Mouse (Mus musculus): Measurements from ENCODE around the gene Gm28539.
A peak's percentile ranks its signal among the peaks of the same experiment; 100 is the strongest.
"Not testable (repeated sequence)": the region's sequence is repeated elsewhere in the genome, so short reads cannot be mapped to it uniquely, and the experiment has no call there.

Gm28539 gene

DNA sequence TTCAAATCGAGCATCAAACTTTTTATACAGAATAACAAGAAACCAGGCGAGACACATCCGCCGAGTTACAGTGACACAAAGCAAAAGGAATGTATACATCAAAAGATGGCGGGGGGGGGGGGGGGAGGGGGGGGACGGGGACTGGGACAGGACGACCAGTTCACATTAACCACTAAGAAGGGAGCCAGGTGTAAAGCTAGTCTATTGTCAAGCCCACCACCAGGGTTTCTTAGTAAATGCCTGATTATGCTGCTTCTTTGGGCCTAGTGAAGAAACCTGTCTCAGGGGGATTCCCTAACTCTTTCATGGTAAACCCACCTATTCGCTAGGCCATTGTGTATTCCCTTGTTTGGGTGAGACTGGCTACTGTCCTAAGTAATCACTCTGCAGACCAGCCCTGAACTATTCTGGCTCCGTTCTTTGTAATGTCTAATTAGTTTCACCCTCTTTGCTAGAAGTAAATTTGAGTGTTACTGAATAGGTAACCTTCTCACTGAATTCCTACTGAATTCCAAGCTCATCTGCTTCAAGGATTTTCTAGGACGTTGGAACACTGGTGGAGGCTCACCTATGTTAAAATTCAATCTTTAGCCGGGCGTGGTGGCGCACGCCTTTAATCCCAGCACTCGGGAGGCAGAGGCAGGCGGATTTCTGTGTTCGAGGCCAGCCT is 13.3 kb downstream of the Gm28539 start:
- DNase-seq (ENCODE audit: low spot score in 2 of 2): not testable (repeated sequence)

GRCm38 (mm10) chr16:18858551-18858950 is 22.2 kb downstream of the Gm28539 start:
- DNase-seq (ENCODE audit: low spot score in 2 of 2): peak in 1 of 2 experiments; percentile 24

GRCm38 (mm10) chr16:18860186-18860585 is 23.8 kb downstream of the Gm28539 start:
- DNase-seq (ENCODE audit: low spot score in 2 of 2): no peak

DNA sequence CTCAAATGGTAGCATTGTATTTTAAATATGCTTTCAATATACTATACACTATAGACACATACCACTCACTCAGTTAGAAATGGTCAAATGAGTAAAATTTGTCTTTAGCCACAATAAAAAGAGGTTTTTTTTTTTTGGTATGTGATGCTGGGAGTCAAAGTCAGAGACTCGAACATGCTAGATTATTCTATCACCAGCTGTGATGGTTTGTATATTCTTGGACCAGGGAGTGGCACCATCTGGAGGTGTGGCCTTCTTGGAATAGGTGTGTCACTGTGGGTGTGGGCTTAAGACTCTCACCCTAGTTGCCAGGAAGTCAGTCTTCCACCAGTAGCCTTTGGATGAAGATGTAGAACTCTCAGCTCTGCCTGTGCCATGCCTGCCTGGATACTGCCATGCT is 34.1 kb downstream of the Gm28539 start:
- DNase-seq (ENCODE audit: low spot score in 2 of 2): not testable (repeated sequence)

DNA sequence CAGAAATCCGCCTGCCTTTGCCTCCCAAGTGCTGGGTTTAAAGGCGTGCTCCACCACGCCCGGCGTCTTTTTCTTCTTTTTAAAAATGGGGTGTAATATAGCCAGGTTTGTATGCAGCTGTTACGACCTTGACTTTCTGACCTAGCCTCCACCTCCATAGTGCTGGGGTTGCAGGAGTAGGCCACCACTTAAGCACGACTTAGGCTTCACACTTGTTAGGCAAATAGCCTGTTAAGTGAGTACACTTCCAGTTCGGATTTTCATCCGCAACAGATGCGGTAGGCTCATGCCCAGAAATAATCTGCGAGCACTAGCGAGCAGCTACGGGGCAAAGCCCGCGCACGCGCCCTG is 39.7 kb downstream of the Gm28539 start:
- no peak for DNase-seq (ENCODE audit: low spot score in 2 of 2)

DNA sequence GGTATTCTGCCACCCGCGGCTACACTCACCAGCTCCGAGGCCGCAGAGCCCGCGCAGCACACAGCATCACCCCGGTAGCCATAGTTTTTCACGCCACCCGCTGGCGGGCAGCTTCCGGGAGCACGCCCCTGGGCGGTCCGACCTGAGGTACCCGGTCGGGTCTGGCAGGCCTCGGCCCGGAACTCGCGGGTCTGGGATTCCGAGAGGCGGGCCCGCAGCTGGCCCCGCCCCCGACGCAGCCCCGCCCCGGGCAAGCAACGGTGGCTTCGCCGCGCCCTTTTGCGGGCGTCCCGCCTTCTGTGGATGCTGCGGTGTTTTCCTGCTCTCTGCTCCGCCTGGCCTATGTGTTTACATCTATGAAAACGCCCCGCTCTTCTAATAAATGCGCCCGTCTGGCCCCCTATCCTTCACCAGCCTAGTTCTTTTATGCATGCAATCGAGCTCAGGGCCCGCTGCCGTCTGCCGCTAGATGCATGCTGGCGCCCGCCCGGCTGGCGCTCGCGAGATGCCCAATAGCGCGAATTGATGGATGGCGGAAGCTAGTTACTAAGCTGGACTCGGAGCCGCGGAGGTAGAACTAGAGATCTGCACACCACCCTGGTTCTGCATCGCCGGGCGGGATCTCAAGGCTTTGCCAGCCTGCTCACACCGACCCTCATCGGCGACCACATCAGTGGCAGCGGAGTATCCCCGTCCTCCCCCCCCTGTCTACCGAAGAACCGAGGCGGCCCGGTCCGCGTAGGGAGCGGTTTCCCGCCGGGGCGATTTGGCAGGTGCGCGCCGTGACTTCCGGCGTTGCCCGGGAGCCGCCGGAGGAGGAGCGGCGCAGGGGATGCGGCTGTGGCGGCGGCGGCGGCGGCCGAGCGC is 40.3 kb downstream of the Gm28539 start, which contains the start of the genes Mrpl40 and Hira:
Mrpl40 (minus strand) TSS at position 421 of the 867 bp plus-strand sequence.
Hira (plus strand) TSS at position 596 of the 867 bp plus-strand sequence.
- DNase-seq (ENCODE audit: low spot score in 2 of 2): peak; percentile 90 to 93

DNA sequence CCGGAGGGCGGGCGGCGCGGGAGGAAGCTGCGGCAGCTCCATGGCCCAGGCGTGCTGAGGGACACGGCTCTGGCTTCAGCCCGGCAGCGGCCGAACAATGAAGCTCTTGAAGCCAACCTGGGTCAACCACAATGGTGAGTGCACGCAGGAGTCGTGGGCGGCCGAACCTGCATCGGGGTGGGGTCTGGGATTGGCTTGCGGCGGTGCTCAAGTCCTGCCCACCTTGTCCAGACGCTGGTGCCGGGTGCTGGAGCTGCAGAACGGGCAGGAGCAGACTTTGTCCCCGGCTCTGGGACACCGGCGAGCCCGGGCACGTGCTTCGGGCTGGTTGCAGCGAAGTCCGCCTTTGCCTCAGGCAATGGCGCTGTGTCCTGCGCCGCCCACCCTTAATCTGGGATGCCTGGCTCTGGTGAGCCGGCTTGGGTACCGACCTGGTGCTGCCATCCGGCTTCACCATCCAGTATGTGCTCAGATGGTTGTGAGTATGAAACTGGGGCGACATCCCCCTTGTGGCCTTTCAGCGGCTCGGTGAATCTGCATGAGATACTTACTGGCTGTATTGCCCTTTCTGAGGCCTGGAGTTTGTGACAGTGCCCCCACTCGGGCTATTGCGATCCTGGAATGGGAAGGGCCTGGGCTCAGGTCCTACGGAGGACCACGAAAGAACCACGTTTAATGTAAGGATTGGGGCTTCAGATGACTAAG is 41.2 kb downstream of the Gm28539 start:
- DNase-seq (ENCODE audit: low spot score in 2 of 2): peak; percentile 50 to 55

DNA sequence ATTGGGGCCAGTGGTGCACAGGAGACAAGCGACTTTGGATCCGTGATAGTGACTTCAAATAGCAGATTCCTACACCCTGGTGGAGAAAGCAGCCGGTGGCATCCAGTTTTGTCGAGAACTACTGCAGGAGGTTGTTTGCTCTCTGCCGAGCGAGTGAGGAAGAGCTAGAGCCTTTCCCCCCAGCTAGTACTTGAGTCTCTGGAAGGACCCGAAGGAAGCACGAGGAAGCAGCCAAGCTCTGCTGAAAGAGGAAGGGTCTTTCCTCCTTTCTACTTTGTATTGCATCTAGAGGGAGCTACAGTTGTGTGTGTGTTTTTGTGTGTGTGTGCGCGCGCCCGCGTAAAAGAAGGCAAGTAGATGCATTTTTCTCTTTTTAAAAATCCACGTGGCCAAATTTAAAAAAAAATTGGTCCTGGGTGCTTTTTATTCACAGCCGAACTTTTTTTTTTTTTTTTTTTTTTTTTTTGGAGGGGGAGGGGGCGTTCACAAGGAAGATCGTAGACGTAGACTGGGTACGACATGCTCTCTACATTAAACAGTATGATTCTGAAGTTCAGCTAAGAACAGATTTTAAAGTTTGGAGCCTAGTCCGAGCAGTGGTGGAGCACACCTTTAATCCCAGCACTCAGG is 41.8 kb downstream of the Gm28539 start:
- peak; percentile 13 to 26 for DNase-seq (ENCODE audit: low spot score in 2 of 2)

GRCm38 (mm10) chr16:18884044-18884443 is 47.7 kb downstream of the Gm28539 start:
- DNase-seq (ENCODE audit: low spot score in 2 of 2): no peak

DNA sequence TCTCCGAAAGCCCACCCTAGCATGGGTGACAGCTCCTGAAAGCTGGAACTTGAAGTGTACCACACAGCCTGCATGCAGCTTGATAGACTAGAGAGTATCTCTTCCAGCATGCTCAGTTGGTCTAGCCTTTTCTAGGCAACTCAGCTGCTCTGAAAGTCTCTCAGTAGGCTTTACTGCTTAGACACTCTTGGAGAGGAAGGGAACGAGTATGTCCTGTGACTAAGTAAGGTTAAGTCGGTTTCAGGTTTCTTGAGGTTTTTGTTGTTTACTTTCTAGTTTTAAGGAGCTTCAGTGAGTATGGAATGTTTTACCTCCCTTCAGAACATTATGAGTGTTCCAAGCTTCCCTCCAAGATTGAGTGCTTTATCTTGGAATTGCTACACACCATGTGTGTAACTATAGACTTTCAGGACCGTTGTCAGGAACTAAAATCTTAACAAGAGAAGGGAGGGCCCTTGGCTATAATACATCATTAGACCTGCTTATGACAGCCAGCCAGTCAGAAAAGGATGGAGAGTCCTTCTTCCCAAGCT is 57.5 kb downstream of the Gm28539 start:
- DNase-seq (ENCODE audit: low spot score in 2 of 2): no peak

DNA sequence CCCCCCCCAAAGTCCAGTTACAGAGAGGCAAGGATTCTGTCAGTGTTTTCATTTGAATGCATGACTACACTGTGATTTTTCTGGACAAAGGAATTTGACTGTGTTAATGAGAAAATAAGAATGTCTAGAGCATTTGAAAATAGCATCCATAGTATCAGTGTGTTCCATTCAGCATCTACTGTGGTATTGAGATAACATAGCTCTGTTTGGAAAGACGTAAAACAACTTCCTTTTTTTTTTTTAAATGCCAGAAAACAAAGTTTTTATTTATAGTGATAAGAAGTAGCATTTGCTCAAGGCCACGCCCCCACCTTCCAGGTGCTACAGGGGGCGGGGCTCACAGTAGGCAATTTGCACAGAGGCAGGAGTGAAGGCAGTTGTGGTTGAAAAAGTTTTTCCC is 58.9 kb downstream of the Gm28539 start:
- no peak for DNase-seq (ENCODE audit: low spot score in 2 of 2)

GRCm38 (mm10) chr16:18896429-18896828 is 60.0 kb downstream of the Gm28539 start:
- DNase-seq (ENCODE audit: low spot score in 2 of 2): no peak

GRCm38 (mm10) chr16:18905648-18906047 is 69.3 kb downstream of the Gm28539 start:
- no peak for DNase-seq (ENCODE audit: low spot score in 2 of 2)

- no peak for DNase-seq (ENCODE audit: low spot score in 2 of 2)
Observed at GRCm38 (mm10) chr16:18916064-18916463, 79.7 kb downstream of the Gm28539 start.

- no peak for DNase-seq (ENCODE audit: low spot score in 2 of 2)
Observed at GRCm38 (mm10) chr16:18921771-18922170, 85.4 kb downstream of the Gm28539 start.

DNA sequence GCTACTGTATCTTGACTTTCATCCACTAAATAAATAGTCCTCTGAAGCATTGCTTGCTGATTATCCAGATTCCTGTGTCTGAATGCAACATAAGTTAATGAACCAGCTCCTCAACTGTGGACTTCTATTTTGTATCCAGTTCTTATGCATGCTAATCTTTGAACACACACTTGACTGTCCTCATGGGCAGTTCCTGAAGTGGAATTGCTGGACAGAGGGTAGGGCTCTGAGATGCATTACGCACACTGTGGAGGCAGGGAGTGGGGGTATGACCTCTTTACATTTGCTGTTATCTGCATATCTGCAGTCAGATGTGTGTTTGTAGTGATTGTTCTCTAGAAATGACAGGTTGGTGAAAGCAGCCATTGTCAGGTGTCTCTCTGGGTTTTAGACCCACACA is 91.6 kb downstream of the Gm28539 start:
- no peak for DNase-seq (ENCODE audit: low spot score in 2 of 2)

DNA sequence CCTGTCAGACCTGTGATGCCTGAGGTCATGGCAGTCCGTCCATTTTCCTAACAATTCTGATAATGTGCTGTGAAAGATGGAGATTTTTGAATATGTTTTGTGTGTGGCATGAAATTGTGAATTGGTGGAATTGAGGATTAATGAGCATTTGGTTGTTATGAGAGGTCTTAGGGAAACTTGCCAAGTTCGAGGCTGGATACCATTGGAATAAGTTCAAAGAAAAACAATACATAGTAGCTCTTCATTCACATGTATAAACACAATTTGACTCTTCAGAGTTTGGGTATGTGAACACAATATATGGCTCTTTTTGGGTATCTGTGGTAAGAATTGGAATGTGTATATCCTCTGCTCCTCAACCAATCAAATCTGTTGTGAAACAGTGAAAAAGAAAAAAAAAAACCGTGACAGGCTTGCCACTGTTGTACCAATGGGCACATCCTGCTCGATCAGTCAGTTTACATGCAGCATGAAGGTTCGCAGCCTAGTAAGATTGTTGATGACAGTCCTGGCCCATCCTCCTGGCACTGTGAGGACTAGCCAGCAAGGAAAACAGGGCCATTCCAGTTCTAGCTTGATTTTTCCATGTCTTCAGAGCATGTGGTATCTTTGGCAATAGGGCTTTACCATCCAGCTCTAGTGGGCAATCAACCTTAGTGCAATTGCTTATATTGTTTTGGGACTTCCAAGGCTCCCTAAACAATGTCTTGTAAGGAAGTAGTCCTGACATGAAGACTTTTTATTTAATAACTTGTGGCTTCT is 102.1 kb downstream of the Gm28539 start:
- no peak for DNase-seq (ENCODE audit: low spot score in 2 of 2)

- DNase-seq (ENCODE audit: low spot score in 2 of 2): no peak
Observed at GRCm38 (mm10) chr16:18943906-18944305, 107.5 kb downstream of the Gm28539 start.

- DNase-seq (ENCODE audit: low spot score in 2 of 2): no peak
Observed at GRCm38 (mm10) chr16:18948941-18949340, 112.6 kb downstream of the Gm28539 start.

- DNase-seq (ENCODE audit: low spot score in 2 of 2): no peak
Observed at GRCm38 (mm10) chr16:18950351-18950750, 114.0 kb downstream of the Gm28539 start.

GRCm38 (mm10) chr16:18952813-18953212 is 116.4 kb downstream of the Gm28539 start:
- no peak for DNase-seq (ENCODE audit: low spot score in 2 of 2)
